Mouse (Mus musculus): ENCODE results near the gene Tmem200c. TPM values are rescaled to one million over a fixed set of nuclear protein-coding genes. Genes with fewer than 3 reads are reported as not detected.

Tmem200c gene
- 5.7 and 7.3 TPM in 2 replicates for polyA plus RNA-seq (2012; rRNA removed)

DNA sequence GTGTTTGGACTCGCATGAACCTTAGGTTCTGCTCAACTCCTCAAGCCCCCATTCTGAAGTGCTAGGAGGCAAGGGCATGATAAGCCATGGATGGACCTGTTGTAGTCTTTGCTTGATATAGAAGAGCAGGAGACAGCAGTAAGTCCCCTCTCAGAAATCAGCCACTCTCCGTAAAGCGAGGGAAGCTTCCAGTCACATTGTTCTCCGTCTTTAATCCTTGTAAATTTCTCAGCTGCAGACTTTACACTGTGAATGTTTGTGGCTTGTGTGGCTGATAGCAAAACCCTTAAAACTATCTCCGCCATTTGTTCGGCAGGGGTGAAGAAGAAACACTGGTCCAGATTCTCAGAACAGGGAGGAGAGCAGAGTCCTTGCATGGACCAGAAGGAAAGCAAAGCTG is at the start of gene Tmem200c:
Tmem200c (plus strand) TSS at position 301 of the 400 bp plus-strand sequence.

Other genes with a start within 250 kb of the Tmem200c start
- gene Epb41l3, start 249.1 kb downstream of the Tmem200c start, polyA plus RNA-seq (2012; rRNA removed), result 9.2 and 9.5 TPM in 2 replicates